Mouse (Mus musculus) CH12.LX (cell line): ENCODE data around the gene Zfyve27. TPM values are rescaled to one million over a fixed set of nuclear protein-coding genes. Genes with fewer than 3 reads are reported as not detected.
A peak's percentile ranks its signal among the peaks of the same experiment; 100 is the strongest.

Source experiments
- DNase-seq: peaks from one replicate; pipeline ENCODE4 v3.0.0-alpha.2; 2013; ENCODE audit errors: extremely low read depth
- H3K27ac ChIP-seq: 2 replicates; pipeline ENCODE4 v1.5.1; 2012; ENCODE audit warnings: low read depth, mild to moderate bottlenecking, control low read depth, moderate library complexity; ENCODE audit not compliant: insufficient read depth
- H3K27me3 ChIP-seq: replicated peaks from 2 replicates; pipeline ENCODE3; 2012; ENCODE audit warnings: inconsistent platforms
- H3K36me3 ChIP-seq, 2 experiments: replicated peaks in 1 of 2; 2 replicates each; pipeline versions ENCODE3 to v1.6.1; 2012; ENCODE audit warnings: inconsistent platforms in 1 of 2, low read length in 1 of 2, mild to moderate bottlenecking in 1 of 2, mixed read lengths in 1 of 2, moderate library complexity in 1 of 2; ENCODE audit not compliant: control insufficient read depth in 1 of 2, insufficient read depth in 1 of 2
- H3K4me1 ChIP-seq, 2 experiments: 2 replicates each; pipeline ENCODE4 v1.6.1; 2012; ENCODE audit warnings: inconsistent platforms in 1 of 2, moderate library complexity in 1 of 2; ENCODE audit not compliant: insufficient read depth in 2 of 2, control insufficient read depth in 1 of 2
- H3K4me2 ChIP-seq: 2 replicates; pipeline ENCODE4 v1.6.1; 2012; ENCODE audit warnings: low read depth, mild to moderate bottlenecking, control low read depth; ENCODE audit not compliant: poor library complexity, insufficient read depth, severe bottlenecking
- H3K4me3 ChIP-seq, 3 experiments: fragments of 150-350 bp in 1 of 3; sonication (generic) in 1 of 3; replicated peaks in 1 of 3; 2 replicates each; pipeline versions ENCODE3 to v1.5.1; 2011 to 2012; ENCODE audit warnings: low read depth in 2 of 3, low read length in 2 of 3, mild to moderate bottlenecking in 2 of 3, moderate library complexity in 2 of 3, control low read depth in 1 of 3, improper control_type of control experiment in 1 of 3, inconsistent platforms in 1 of 3, mixed read lengths in 1 of 3; ENCODE audit not compliant: poor library complexity in 1 of 3
- H3K79me2 ChIP-seq: replicated peaks from 2 replicates; pipeline ENCODE4 v1.6.1; 2012; ENCODE audit warnings: mild to moderate bottlenecking, moderate library complexity; ENCODE audit not compliant: control insufficient read depth, poor library complexity, insufficient read depth, severe bottlenecking; ENCODE audit errors: extremely low read depth
- H3K9ac ChIP-seq: 2 replicates; pipeline ENCODE4 v1.6.1; 2012; ENCODE audit warnings: low read depth, mild to moderate bottlenecking, control low read depth, moderate library complexity; ENCODE audit not compliant: insufficient read depth
- H3K9me3 ChIP-seq: replicated peaks from 2 replicates; pipeline ENCODE3; 2012; ENCODE audit warnings: low read length, inconsistent platforms, mixed read lengths
- BHLHE40 ChIP-seq: IDR thresholded peaks from 2 replicates; pipeline ENCODE4 v1.6.1; 2011; ENCODE audit warnings: mild to moderate bottlenecking, low read depth, low read length, improper control_type of control experiment
- CHD1 ChIP-seq: IDR thresholded peaks from 2 replicates; pipeline ENCODE4 v1.6.1; 2012; ENCODE audit warnings: low read depth, low read length, improper control_type of control experiment, inconsistent platforms
- CHD2 ChIP-seq: IDR thresholded peaks from 2 replicates; pipeline ENCODE4 v1.6.1; 2011; ENCODE audit warnings: low read length, improper control_type of control experiment
- E2F4 ChIP-seq: IDR thresholded peaks from 2 replicates; pipeline ENCODE4 v1.6.1; 2011; ENCODE audit warnings: low read depth, low read length, improper control_type of control experiment; ENCODE audit not compliant: insufficient replicate concordance
- ELF1 ChIP-seq: IDR thresholded peaks from 2 replicates; pipeline ENCODE4 v1.6.1; 2014; ENCODE audit warnings: low read depth, mild to moderate bottlenecking, inconsistent platforms, low read length, improper control_type of control experiment
- EP300 ChIP-seq: IDR thresholded peaks from 2 replicates; pipeline ENCODE4 v1.6.1; 2011; ENCODE audit warnings: low read length, improper control_type of control experiment
- ETS1 ChIP-seq: conservative IDR thresholded peaks from 2 replicates; pipeline ENCODE4 v1.6.1; 2012; ENCODE audit warnings: low read depth, mild to moderate bottlenecking, inconsistent platforms, low read length, improper control_type of control experiment, moderate library complexity
- GABPA ChIP-seq: IDR thresholded peaks from 2 replicates; pipeline ENCODE4 v1.6.1; 2012; ENCODE audit warnings: low read depth, low read length, improper control_type of control experiment, inconsistent platforms; ENCODE audit not compliant: insufficient replicate concordance
- IRF4 ChIP-seq: IDR thresholded peaks from 2 replicates; pipeline ENCODE4 v1.6.1; 2014; ENCODE audit warnings: low read depth, mild to moderate bottlenecking, inconsistent platforms, low read length, improper control_type of control experiment
- MAX ChIP-seq: IDR thresholded peaks from 2 replicates; pipeline ENCODE4 v1.6.1; 2011; ENCODE audit warnings: low read length, improper control_type of control experiment
- MAZ ChIP-seq: IDR thresholded peaks from 2 replicates; pipeline ENCODE4 v1.6.1; 2012; ENCODE audit warnings: low read depth, mild to moderate bottlenecking, inconsistent platforms, low read length, improper control_type of control experiment, moderate library complexity
- MEF2A ChIP-seq: IDR thresholded peaks from 2 replicates; pipeline ENCODE4 v1.6.1; 2014; ENCODE audit warnings: low read depth, mild to moderate bottlenecking, inconsistent platforms, low read length, improper control_type of control experiment, borderline replicate concordance
- MXI1 ChIP-seq: IDR thresholded peaks from 2 replicates; pipeline ENCODE4 v1.6.1; 2011; ENCODE audit warnings: mild to moderate bottlenecking, low read depth, low read length, improper control_type of control experiment
- MYC ChIP-seq: IDR thresholded peaks from 2 replicates; pipeline ENCODE4 v1.6.1; 2011; ENCODE audit warnings: low read depth, mild to moderate bottlenecking, improper control_type of control experiment, low read length
- NELFE ChIP-seq: IDR thresholded peaks from 2 replicates; pipeline ENCODE4 v1.6.1; 2011; ENCODE audit warnings: low read depth, low read length, improper control_type of control experiment
- NRF1 ChIP-seq: IDR thresholded peaks from 2 replicates; pipeline ENCODE4 v1.6.1; 2014; ENCODE audit warnings: low read depth, mild to moderate bottlenecking, inconsistent platforms, low read length, improper control_type of control experiment, moderate library complexity
- PAX5 ChIP-seq: IDR thresholded peaks from 2 replicates; pipeline ENCODE4 v1.6.1; 2012; ENCODE audit warnings: low read length, inconsistent platforms, mixed read lengths
- POLR2A ChIP-seq: IDR thresholded peaks from 2 replicates; pipeline ENCODE4 v1.6.1; 2011; ENCODE audit warnings: low read depth, mild to moderate bottlenecking, improper control_type of control experiment, low read length
- RAD21 ChIP-seq: IDR thresholded peaks from 2 replicates; pipeline ENCODE4 v1.6.1; 2011; ENCODE audit warnings: low read depth, mild to moderate bottlenecking, low read length, improper control_type of control experiment, moderate library complexity
- SIN3A ChIP-seq: IDR thresholded peaks from 2 replicates; pipeline ENCODE4 v1.6.1; 2012; ENCODE audit warnings: low read length, improper control_type of control experiment, inconsistent platforms
- UBTF ChIP-seq: IDR thresholded peaks from 2 replicates; pipeline ENCODE4 v1.6.1; 2012; ENCODE audit warnings: low read depth, mild to moderate bottlenecking, inconsistent platforms, low read length, improper control_type of control experiment, moderate library complexity
- USF1 ChIP-seq: IDR thresholded peaks from 2 replicates; pipeline ENCODE4 v1.6.1; 2014; ENCODE audit warnings: low read depth, mild to moderate bottlenecking, inconsistent platforms, low read length, improper control_type of control experiment
- ZMIZ1 ChIP-seq: IDR thresholded peaks from 2 replicates; pipeline ENCODE4 v1.6.1; 2012; ENCODE audit warnings: low read depth, mild to moderate bottlenecking, inconsistent platforms, low read length, improper control_type of control experiment
- dilution Hi-C: fragments of 300-500 bp; cut with MboI; formaldehyde crosslinking; loops from 2 replicates; pipeline ENCODE4 v1.14.3; 2020; ENCODE audit warnings: low sequenced_read_pairs; ENCODE audit not compliant: extremely low pct_unique_long_range_greater_than_20kb, extremely low pct_ligation_motif_present
- in situ Hi-C: fragments of 300-500 bp; cut with MboI; formaldehyde crosslinking; loops from 3 replicates; pipeline ENCODE4 v1.14.3; 2019; ENCODE audit warnings: low sequenced_read_pairs, low pct_ligation_motif_present, low pct_unique_long_range_greater_than_20kb, mixed read lengths
- polyA plus RNA-seq: library from polyadenylated mRNA; unstranded; fragments of >175 nt; gene quantifications from 2 replicates; pipeline ENCODE4 v1.2.1, GENCODE M21; 2012; ENCODE audit warnings: low read depth; ENCODE audit not compliant: insufficient read length
- total RNA-seq, 2 experiments: library from RNA; depleted of rRNA; stranded (reverse); fragments of 300-350 nt in 1 of 2; fragments of >200 nt in 1 of 2; gene quantifications; 2 replicates each; pipeline ENCODE4 v1.2.3; 2012 to 2014

Gene Zfyve27
- total and polyA plus RNA-seq, 3 experiments: 11.4 to 19.2 (median 16.2) TPM

DNA sequence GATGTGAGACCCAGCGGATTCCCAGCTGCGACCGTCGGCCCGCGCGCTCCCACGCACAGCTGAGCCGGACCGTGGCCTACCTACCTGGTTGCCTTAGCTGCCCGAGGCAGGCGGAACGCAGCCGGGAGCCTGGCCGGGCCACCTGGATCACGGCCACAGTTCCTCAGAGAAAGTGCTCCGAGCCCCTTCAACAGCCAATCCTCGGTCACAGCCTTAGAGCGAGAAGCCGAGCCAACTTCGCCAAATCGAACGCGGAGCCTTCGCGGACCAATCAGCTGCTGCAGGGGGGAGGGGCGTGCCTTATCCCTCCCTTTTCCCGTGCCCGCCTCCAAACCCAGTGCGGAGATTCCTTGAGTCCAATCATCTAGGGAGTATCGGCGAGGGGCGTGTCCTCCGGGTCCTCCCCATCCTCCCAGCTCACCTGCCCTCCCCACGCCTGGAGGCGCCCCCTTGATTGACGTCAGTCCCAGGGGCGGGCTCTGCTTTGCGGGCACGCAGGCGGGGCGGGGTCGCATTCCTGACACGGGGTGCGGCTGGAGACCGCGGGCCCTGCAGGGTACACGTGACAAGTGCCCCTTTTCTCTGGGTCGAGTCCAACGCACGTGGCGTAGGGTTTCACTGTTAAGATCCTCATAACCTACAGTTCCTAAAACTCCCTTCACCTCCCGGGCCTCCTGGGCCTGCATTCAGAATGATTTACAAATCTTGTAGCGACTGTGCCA is 34.8 kb upstream of the Zfyve27 start, which contains the start of gene Avpi1:
Gene Avpi1, minus strand, starts transcription at position 273 of the 722 bp plus-strand sequence.
- Histone ChIP-seq H3K4me1 (peaks cover 8 to 28% of the 10 kb centered on the region in 2 experiments), H3K9me3 (no peaks in the 10 kb centered on the region), H3K79me2 (no peaks in the 10 kb centered on the region), H3K27me3 (no peaks in the 10 kb centered on the region), H3K9ac (peak within 1 kb of the TSS; percentile 61), H3K27ac (peak within 1 kb of the TSS; percentile 5; the same call in 1 of the 2 replicates), H3K4me2 (peak within 1 kb of the TSS; percentile 96), H3K4me3 (peak within 1 kb of the TSS; percentile 57 to 64 (median 61)), H3K36me3 (peaks cover 1 to 22% of the 10 kb centered on the region in 2 experiments)
- in situ Hi-C loops (no loop called here), dilution Hi-C loops (no loop called here)
- DNase-seq: peak; percentile 92
- peak; percentile 54 for TF ChIP-seq MYC
- peak; percentile 83; the same call in 1 of the 2 replicates for TF ChIP-seq MXI1
- TF ChIP-seq POLR2A: peak; percentile 65
- TF ChIP-seq MAZ: peak; percentile 47; the same call in 1 of the 2 replicates
- no peak for TF ChIP-seq E2F4
- 0 out of 2 replicates have a peak, but pooled peaks have one; percentile 36 for TF ChIP-seq ELF1
- no peak for TF ChIP-seq MEF2A
- peak; percentile 92 for TF ChIP-seq BHLHE40
- no peak for TF ChIP-seq NRF1
- TF ChIP-seq PAX5: no peak
- peak; percentile 28; the same call in 1 of the 2 replicates for TF ChIP-seq USF1
- no peak for TF ChIP-seq EP300
- peak; percentile 81 for TF ChIP-seq MAX
- TF ChIP-seq CHD2: peak; percentile 66
- peak; percentile 26; the same call in 1 of the 2 replicates for TF ChIP-seq SIN3A
- TF ChIP-seq CHD1: no peak
- TF ChIP-seq GABPA: no peak
- TF ChIP-seq IRF4: peak; percentile 34; the same call in 1 of the 2 replicates
- TF ChIP-seq NELFE: 0 out of 2 replicates have a peak, but pooled peaks have one; percentile 42
- no peak for TF ChIP-seq ETS1
- TF ChIP-seq RAD21: no peak
- peak; percentile 23; the same call in 1 of the 2 replicates for TF ChIP-seq ZMIZ1
- TF ChIP-seq UBTF: no peak
